Mouse (Mus musculus) heart, adult 2 months (tissue): ENCODE data around the gene Nudt19. TPM values are rescaled to one million over a fixed set of nuclear protein-coding genes. Genes with fewer than 3 reads are reported as not detected.
"Not testable (repeated sequence)": the region's sequence is repeated elsewhere in the genome, so short reads cannot be mapped to it uniquely, and the experiment has no call there.

Source experiments
- DNase-seq, 2 experiments: peaks; one replicate each; pipeline ENCODE4 v3.0.0; 2021
- H3K27ac ChIP-seq: fragments of 200-600 bp; 2 replicates; pipeline ENCODE4 v1.8.1; 2022
- H3K27me3 ChIP-seq: fragments of 200-500 bp; 2 replicates; pipeline ENCODE4 v1.6.1; 2012; ENCODE audit warnings: mild to moderate bottlenecking, low read length, inconsistent platforms, mixed read lengths; ENCODE audit not compliant: control insufficient read depth, insufficient read depth
- H3K36me3 ChIP-seq: fragments of 200-500 bp; 2 replicates; pipeline ENCODE4 v1.6.1; 2012; ENCODE audit warnings: low read length, inconsistent platforms; ENCODE audit not compliant: control insufficient read depth, insufficient read depth
- H3K4me1 ChIP-seq: fragments of 200-500 bp; 2 replicates; pipeline ENCODE4 v1.6.1; 2011; ENCODE audit warnings: low read length; ENCODE audit not compliant: control insufficient read depth, insufficient read depth
- H3K4me3 ChIP-seq: fragments of 200-600 bp; 2 replicates; pipeline ENCODE4 v1.8.1; 2022
- H3K79me2 ChIP-seq: fragments of 200-500 bp; replicated peaks from 2 replicates; pipeline ENCODE4 v1.6.1; 2012; ENCODE audit warnings: mild to moderate bottlenecking, inconsistent platforms, low read length, moderate library complexity, mixed read lengths; ENCODE audit not compliant: control insufficient read depth, insufficient read depth
- H3K9ac ChIP-seq: fragments of 200-500 bp; 2 replicates; pipeline ENCODE4 v1.6.1; 2012; ENCODE audit warnings: low read depth, mild to moderate bottlenecking, control low read depth, inconsistent platforms, low read length, mixed read lengths
- CTCF ChIP-seq: fragments of 200-600 bp; IDR thresholded peaks from 2 replicates; pipeline ENCODE4 v1.8.1; 2022; ENCODE audit warnings: antibody characterized with exemption, mild to moderate bottlenecking, moderate library complexity
- EP300 ChIP-seq: fragments of 200-500 bp; IDR thresholded peaks from 2 replicates; pipeline ENCODE4 v1.6.1; 2011; ENCODE audit warnings: low read depth, low read length, control low read depth; ENCODE audit not compliant: insufficient read depth
- POLR2A ChIP-seq: fragments of 200-500 bp; IDR thresholded peaks from 2 replicates; pipeline ENCODE4 v1.6.1; 2011; ENCODE audit warnings: mild to moderate bottlenecking, low read depth, low read length, control low read depth; ENCODE audit not compliant: insufficient read depth
- WGBS: fragments of 180-500 bp; shearing (Covaris S2); methylation state at CpG from one replicate; pipeline ENCODE4 v1.1.7; 2018; 5-methylcytosine and 5-hydroxymethylcytosine counted together
- intact Hi-C: fragments of 180-260 bp; cut with DNase I; formaldehyde crosslinking; loops from one replicate; pipeline ENCODE4 v1.15.1; 2025
- polyA plus RNA-seq: library from polyadenylated mRNA; depleted of rRNA; stranded (reverse); fragments of >200 nt; gene quantifications from 2 replicates; pipeline ENCODE4 v1.2.3, GENCODE M21; 2012; rRNA removed
- total RNA-seq, 2 experiments: library from RNA; stranded (reverse); gene quantifications; 2 replicates each; pipeline ENCODE4 v1.2.3; 2021

The Nudt19 gene
- total and polyA plus RNA-seq, 3 experiments, result 44.1 to 73.5 (median 63.9) TPM

- Histone ChIP-seq H3K4me1 (no peaks in the 10 kb centered on the region), H3K79me2 (no peaks in the 10 kb centered on the region), H3K27me3 (no peaks in the 10 kb centered on the region), H3K36me3 (no peaks in the 10 kb centered on the region), H3K9ac (no peak overlapping the region), H3K4me3 (no peak overlapping the region), H3K27ac (no peak overlapping the region)
- intact Hi-C loops, result no loop called here
- 55% methylated on average over 12 of the region's 12 CpGs for WGBS
- no peak for DNase-seq
- TF ChIP-seq CTCF, result no peak
- no peak for TF ChIP-seq POLR2A
- TF ChIP-seq EP300, result no peak
Observed at GRCm38 (mm10) chr7:35535750-35536512, 20.2 kb downstream of the Nudt19 start.

DNA sequence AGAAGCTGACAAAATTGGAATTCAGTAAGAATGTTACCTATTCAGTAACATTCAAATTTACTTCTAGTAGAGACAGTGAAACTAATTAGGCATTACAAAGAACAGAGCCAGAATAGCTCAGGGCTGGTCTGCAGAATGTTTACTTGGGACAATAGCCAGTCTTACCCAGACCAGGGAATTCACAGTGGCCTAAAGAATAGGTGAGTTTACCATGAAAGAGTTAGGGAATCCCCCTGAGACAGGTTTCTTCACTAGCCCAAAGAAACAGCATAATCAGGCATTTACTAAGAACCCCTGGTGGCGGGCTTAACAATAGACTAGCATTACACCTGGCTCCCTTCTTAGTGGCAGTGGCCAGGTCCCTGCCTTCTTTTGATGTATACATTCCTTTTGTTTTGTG, 25.6 kb downstream of the Nudt19 start:
- 69% methylated on average over 1 of the region's 1 CpGs for WGBS
- H3K36me3 ChIP-seq, H3K4me3 ChIP-seq, H3K27ac ChIP-seq, DNase-seq, H3K79me2 ChIP-seq, H3K9ac ChIP-seq, intact Hi-C loops, H3K4me1 ChIP-seq, H3K27me3 ChIP-seq: not testable (repeated sequence)

DNA sequence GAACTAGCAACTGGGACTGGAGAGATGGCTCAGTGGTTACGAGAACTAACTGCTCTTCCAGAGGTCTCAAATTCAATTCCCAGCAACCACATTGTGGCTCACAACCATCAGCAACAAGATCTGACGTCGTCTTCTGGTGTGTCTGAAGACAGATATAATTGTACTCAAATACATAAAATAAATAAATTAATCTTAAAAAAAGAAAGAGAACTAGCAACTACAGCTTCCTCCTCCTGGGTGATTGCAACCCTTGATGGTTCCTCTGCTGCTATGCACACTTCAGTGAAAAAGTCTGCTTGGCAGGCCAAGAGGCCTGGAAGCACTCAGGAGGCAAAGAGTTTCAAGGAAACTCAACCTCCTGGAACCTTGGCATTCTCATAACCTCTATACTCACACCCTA, 26.1 kb downstream of the Nudt19 start:
- TF ChIP-seq POLR2A, result no peak
- TF ChIP-seq EP300, result no peak
- no peak for TF ChIP-seq CTCF
- no peaks in the 10 kb centered on the region for H3K27me3 ChIP-seq
- intact Hi-C loops, result no loop called here
- no peak for DNase-seq
- 68% methylated on average over 3 of the region's 3 CpGs for WGBS
- H3K9ac ChIP-seq, result no peak overlapping the region
- no peak overlapping the region for H3K27ac ChIP-seq
- no peak overlapping the region for H3K4me3 ChIP-seq
- no peaks in the 10 kb centered on the region for H3K36me3 ChIP-seq
- H3K4me1 ChIP-seq, result no peaks in the 10 kb centered on the region
- no peaks in the 10 kb centered on the region for H3K79me2 ChIP-seq

DNA sequence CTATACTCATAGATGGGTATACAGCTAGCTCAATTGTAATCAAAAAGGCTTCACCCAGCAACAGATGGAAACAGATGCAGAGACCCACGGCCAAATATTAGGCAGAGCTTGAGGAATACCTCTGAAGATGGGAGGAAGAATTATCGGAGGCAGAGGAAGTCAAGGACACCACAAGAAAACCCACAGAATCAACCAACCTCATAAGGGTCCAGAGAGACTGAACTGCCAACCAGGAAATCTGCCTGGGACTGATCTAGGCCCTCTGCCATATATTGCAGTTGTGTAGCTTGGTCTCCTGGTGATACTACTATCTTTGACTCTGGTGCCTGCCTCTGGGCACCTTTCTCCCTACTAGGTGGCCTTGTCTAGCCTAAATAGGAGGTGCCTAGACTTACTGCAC, 29.3 kb downstream of the Nudt19 start:
- no peaks in the 10 kb centered on the region for H3K36me3 ChIP-seq
- H3K27ac ChIP-seq, result no peak overlapping the region
- no peaks in the 10 kb centered on the region for H3K27me3 ChIP-seq
- intact Hi-C loops, result no loop called here
- no peak for TF ChIP-seq POLR2A
- TF ChIP-seq EP300, result no peak
- TF ChIP-seq CTCF, result no peak
- WGBS, result 80% methylated on average over 2 of the region's 2 CpGs
- H3K4me1 ChIP-seq, result no peaks in the 10 kb centered on the region
- no peaks in the 10 kb centered on the region for H3K79me2 ChIP-seq
- no peak overlapping the region for H3K4me3 ChIP-seq
- no peak overlapping the region for H3K9ac ChIP-seq
- DNase-seq, result no peak

DNA sequence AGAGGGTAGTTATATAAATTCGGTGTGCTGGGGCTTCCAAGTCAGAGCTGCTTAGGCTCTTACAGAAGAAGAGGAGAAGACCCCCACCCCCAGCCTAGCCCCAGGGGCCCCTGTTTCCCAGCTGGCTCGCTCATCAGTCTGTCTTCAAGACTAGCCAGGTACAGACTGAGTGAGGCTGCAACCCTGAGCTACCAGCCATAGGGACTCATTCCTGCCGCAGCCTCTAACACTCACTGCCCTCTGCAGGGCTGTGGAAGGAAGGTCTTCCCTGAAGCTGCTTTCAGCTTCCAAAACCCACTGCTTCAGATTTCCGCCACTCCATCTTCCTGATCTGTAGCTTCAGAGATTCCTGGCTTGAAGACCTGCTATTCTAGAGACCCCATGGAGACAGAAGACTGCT, 54.1 kb downstream of the Nudt19 start:
- intact Hi-C loops, result no loop called here
- no peak for DNase-seq

GRCm38 (mm10) chr7:35497516-35497915, 58.6 kb downstream of the Nudt19 start:
- Histone ChIP-seq H3K27me3 (no peaks in the 10 kb centered on the region), H3K4me3 (no peak overlapping the region), H3K79me2 (no peaks in the 10 kb centered on the region), H3K9ac (no peak overlapping the region), H3K36me3 (no peaks in the 10 kb centered on the region), H3K27ac (no peak overlapping the region), H3K4me1 (no peaks in the 10 kb centered on the region)
- TF ChIP-seq POLR2A (no peak), CTCF (no peak), EP300 (no peak)
- intact Hi-C loops, result no loop called here
- WGBS, result 64% methylated on average over 2 of the region's 2 CpGs
- DNase-seq, result no peak

More for the DNA sequence above, 54.1 kb downstream of the Nudt19 start:
- no peak overlapping the region for H3K4me3 ChIP-seq
- H3K4me1 ChIP-seq, result no peaks in the 10 kb centered on the region
- H3K36me3 ChIP-seq, result no peaks in the 10 kb centered on the region
- 27% methylated on average over 4 of the region's 4 CpGs for WGBS
- H3K9ac ChIP-seq, result no peak overlapping the region
- H3K79me2 ChIP-seq, result no peaks in the 10 kb centered on the region
- no peaks in the 10 kb centered on the region for H3K27me3 ChIP-seq
- H3K27ac ChIP-seq, result no peak overlapping the region
- TF ChIP-seq EP300 (no peak), CTCF (peak; percentile 45)

Other genes starting within 250 kb of the Nudt19 start
- 10 to 100 TPM; 11.6 to 12.5 TPM for gene Gpatch1, start 237.9 kb downstream of the Nudt19 start, total RNA-seq
- gene Gpatch1, start 237.9 kb downstream of the Nudt19 start, polyA plus RNA-seq, result 3.9 and 5.3 TPM in 2 replicates
- gene Rhpn2, start 222.1 kb downstream of the Nudt19 start, total RNA-seq, result 1 to 10 TPM; 3.1 to 4.2 TPM
- gene Rhpn2, start 222.1 kb downstream of the Nudt19 start, polyA plus RNA-seq, result 3.0 and 4.3 TPM in 2 replicates
- gene Faap24, start 159.5 kb downstream of the Nudt19 start, total RNA-seq, result 1 to 10 TPM; 1.9 to 2.3 TPM
- gene Faap24, start 159.5 kb downstream of the Nudt19 start, polyA plus RNA-seq, result 1.2 and 1.4 TPM in 2 replicates
- gene Cep89, start 159.3 kb downstream of the Nudt19 start, total RNA-seq, result 10 to 100 TPM; 12.6 to 13.9 TPM
- 17.4 and 21.3 TPM in 2 replicates for gene Cep89, start 159.3 kb downstream of the Nudt19 start, polyA plus RNA-seq
- gene Slc7a9, start 107.5 kb downstream of the Nudt19 start, total RNA-seq, result not detected
- gene Slc7a9, start 107.5 kb downstream of the Nudt19 start, polyA plus RNA-seq, result not detected in 2 replicates
- gene Tdrd12, start 18.6 kb downstream of the Nudt19 start, total RNA-seq, result under 1 TPM in 1 of 2 experiments, not detected in 1; 0.27 TPM
- not detected in 2 replicates for gene Tdrd12, start 18.6 kb downstream of the Nudt19 start, polyA plus RNA-seq
- under 1 TPM; 0.05 TPM for gene Rgs9bp, start 29.3 kb upstream of the Nudt19 start, total RNA-seq
- 0.06 TPM in 1 of 2 replicates, not detected in the other for gene Rgs9bp, start 29.3 kb upstream of the Nudt19 start, polyA plus RNA-seq
- gene Ankrd27, start 29.9 kb upstream of the Nudt19 start, total RNA-seq, result 10 to 100 TPM; 12.5 to 13.7 TPM
- gene Ankrd27, start 29.9 kb upstream of the Nudt19 start, polyA plus RNA-seq, result 10.6 and 13.2 TPM in 2 replicates
- 100 to 1,000 TPM; 104 to 118 TPM for gene Pdcd5, start 91.2 kb upstream of the Nudt19 start, total RNA-seq
- 36.0 and 48.6 TPM in 2 replicates for gene Pdcd5, start 91.2 kb upstream of the Nudt19 start, polyA plus RNA-seq
- 1 to 10 TPM; 2.6 to 4.8 TPM for gene Dpy19l3, start 198.2 kb upstream of the Nudt19 start, total RNA-seq
- 2.2 and 3.4 TPM in 2 replicates for gene Dpy19l3, start 198.2 kb upstream of the Nudt19 start, polyA plus RNA-seq
- gene Zfp507, start 246.7 kb upstream of the Nudt19 start, total RNA-seq, result 10 to 100 TPM in 1 of 2 experiments, 1 to 10 TPM in 1; 9.4 to 11.2 TPM
- 3.7 and 5.7 TPM in 2 replicates for gene Zfp507, start 246.7 kb upstream of the Nudt19 start, polyA plus RNA-seq